Mouse (Mus musculus): ENCODE results near the gene Bclaf1.

Bclaf1 gene

DNA sequence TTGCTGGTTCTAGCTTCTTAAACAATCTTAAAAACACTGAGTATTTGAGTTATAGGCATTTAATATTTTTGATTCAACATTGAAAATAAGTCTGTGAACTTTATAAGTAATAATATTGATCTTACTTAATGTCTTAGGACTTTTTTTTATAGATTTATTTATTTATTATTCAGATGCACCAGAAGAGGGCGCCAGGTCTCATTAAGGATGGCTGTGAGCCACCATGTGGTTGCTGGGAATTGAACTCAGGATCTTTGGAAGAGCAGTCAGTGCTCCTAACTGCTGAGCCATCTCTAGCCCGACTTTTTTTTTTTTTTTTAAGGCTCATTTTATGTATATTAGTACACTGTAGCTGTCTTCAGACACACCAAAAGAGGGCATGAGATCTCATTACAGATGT lies 2.5 kb downstream of the Bclaf1 start:
- no peak for DNase-seq (ENCODE audit: low read depth in 1 of 2, low spot score in 2 of 2)

GRCm38 (mm10) chr10:20317466-20317865 lies 5.2 kb downstream of the Bclaf1 start:
- no peak for DNase-seq (ENCODE audit: low read depth in 1 of 2, low spot score in 2 of 2)

- no peak for DNase-seq (ENCODE audit: low read depth in 1 of 2, low spot score in 2 of 2)
Observed at GRCm38 (mm10) chr10:20326226-20326625, 14.0 kb downstream of the Bclaf1 start.

DNA sequence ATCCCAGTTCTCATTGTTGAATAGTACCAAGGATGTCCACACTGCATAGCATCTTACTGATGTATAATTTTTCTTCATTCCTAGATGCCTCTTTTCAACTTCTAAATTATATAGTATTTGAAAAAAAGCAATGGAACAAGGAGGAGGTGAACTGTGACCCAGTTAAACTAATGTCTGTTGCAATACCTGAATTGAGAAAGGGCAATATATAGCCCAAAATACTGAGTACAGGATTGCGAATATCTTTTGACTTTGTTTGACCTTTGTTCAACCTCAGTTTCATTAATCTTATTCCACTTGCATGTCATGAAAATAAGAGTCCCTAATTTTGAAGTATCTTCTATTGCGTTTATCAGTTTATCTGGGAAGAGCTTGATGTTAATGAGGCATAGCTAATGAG lies 19.0 kb downstream of the Bclaf1 start:
- no peak for DNase-seq (ENCODE audit: low read depth in 1 of 2, low spot score in 2 of 2)

- DNase-seq (ENCODE audit: low read depth in 1 of 2, low spot score in 2 of 2) = no peak
Observed at GRCm38 (mm10) chr10:20337872-20338271, 25.6 kb downstream of the Bclaf1 start.

GRCm38 (mm10) chr10:20345736-20346135 lies 33.5 kb downstream of the Bclaf1 start:
- no peak for DNase-seq (ENCODE audit: low read depth in 1 of 2, low spot score in 2 of 2)

- peak; percentile 68 to 83 for DNase-seq (ENCODE audit: low read depth in 1 of 2, low spot score in 2 of 2)
Observed at GRCm38 (mm10) chr10:20347285-20348214, 35.3 kb downstream of the Bclaf1 start, which contains the start of gene Mtfr2. Gene Mtfr2 (plus strand): TSS chr10:20347770.

DNA sequence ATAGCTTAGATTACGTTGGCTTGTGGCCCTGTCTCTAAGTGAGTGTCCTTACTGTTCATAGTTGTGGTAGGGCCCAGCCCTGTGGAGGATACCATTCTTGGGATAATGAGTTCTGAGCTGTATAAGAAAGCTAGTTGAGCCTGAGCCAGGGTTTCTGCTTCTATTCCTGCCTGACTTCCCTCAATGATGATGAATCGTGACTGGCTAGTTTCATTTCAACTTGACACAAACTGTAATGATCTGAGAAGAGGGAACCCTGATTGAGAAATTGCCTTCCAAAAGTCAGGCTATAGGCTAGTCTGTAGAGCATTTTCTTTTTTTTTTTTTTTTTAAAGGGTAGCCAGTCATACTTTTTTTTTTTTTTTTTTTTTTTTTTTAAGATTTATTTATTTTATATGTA lies 36.6 kb downstream of the Bclaf1 start:
- DNase-seq (ENCODE audit: low read depth in 1 of 2, low spot score in 2 of 2) = peak; percentile 17 to 39

DNA sequence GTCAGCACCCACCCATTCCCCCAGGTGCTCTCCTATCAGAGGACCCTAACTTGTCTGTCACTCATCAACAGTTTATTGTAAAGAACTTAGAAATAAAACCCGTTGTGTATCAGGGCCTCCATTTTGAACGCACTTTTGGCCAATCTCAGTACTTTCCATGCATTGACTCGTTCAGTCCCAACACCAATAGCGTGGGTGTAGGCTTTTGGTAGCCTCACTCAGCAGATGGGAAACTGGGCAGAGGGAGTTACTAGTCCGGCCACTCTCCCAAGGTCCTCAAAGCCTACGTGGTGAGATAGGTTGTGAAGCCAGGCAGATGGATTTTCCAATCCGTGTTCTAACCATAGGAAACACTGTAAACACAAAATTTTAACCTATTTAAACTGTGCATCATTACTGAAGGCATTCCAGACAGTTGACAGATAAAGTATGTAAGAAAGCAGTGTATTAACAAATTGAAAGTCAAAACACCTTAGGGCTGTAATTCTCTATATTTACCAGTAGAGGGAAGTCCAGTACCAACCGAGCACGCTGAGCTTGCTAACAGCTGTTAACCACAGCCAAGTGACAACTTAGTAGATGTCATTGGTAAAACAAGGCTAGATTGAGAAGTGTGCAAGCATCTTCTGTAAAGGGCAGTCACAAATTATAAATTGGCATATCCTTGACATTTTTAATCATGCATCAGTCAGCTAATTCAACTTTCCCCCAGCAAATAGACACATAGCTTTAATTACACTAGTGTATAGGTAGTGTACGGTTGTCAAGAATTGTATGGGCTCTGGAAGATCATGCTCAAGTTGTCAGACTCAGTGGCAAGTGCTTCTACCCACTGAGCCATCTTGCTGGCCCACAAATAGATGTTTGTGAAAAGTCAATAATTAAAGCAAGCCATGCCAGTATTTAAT lies 49.5 kb downstream of the Bclaf1 start:
- no peak for DNase-seq (ENCODE audit: low read depth in 1 of 2, low spot score in 2 of 2)

- no peak for DNase-seq (ENCODE audit: low read depth in 1 of 2, low spot score in 2 of 2)
Observed at GRCm38 (mm10) chr10:20362450-20363118, 50.3 kb downstream of the Bclaf1 start.

DNA sequence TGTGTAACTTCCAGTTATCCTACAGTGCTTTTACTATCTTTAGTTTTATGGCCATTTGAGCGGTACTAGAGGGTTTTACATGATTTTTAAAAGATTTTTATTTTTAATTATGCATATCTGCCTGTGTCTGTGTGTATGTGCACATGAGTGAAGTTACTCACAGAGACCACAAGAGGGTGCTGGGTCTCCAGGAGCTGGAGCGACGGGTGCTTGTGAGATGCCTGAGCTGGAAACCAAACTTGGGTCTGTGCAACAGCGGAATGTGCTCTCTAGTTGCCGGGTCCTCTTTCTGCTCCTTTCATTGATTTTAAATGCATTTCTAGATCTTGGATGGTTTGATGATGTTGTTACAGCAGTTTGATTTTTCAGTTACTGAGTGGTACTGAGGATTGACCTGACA lies 59.8 kb downstream of the Bclaf1 start:
- DNase-seq (ENCODE audit: low read depth in 1 of 2, low spot score in 2 of 2) = no peak

- DNase-seq (ENCODE audit: low read depth in 1 of 2, low spot score in 2 of 2) = no peak
Observed at GRCm38 (mm10) chr10:20377621-20378020, 65.4 kb downstream of the Bclaf1 start.

- DNase-seq (ENCODE audit: low read depth in 1 of 2, low spot score in 2 of 2) = no peak
Observed at GRCm38 (mm10) chr10:20379071-20379735, 66.9 kb downstream of the Bclaf1 start.

GRCm38 (mm10) chr10:20380798-20381197 lies 68.5 kb downstream of the Bclaf1 start:
- no peak for DNase-seq (ENCODE audit: low read depth in 1 of 2, low spot score in 2 of 2)

GRCm38 (mm10) chr10:20381352-20381751 lies 69.1 kb downstream of the Bclaf1 start:
- DNase-seq (ENCODE audit: low read depth in 1 of 2, low spot score in 2 of 2) = no peak

DNA sequence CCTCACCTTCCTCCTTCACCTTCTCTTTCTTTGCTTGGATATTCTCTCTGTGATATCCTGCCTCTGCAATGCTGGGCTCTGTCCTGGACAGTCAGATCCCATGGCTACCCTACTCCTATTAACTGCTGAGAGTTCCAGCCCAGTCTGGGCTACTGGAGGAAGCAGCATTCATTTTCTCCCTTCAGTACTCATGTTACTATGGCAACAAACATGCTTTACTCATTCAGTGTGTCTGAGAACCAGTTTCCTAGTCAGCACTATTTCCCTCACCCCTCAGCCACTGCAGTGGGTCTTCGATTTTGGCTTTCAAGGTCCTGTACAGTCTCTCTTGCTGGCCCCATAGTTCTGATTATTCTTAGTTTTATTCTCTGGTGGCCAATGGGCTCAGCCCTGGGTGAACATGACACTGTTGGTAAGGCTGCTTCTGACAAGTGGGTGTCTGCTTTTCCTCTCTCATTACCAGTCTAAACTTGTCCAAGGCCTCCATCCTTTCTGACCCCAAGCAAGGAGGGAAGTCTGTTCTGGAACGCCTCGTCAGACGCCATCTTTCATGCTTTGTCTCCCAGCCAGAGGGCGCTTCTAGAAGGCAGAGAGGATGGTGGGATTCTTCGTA lies 70.6 kb downstream of the Bclaf1 start:
- no peak for DNase-seq (ENCODE audit: low read depth in 1 of 2, low spot score in 2 of 2)

- DNase-seq (ENCODE audit: low read depth in 1 of 2, low spot score in 2 of 2) = no peak
Observed at GRCm38 (mm10) chr10:20390568-20390967, 78.3 kb downstream of the Bclaf1 start.
